Mouse (Mus musculus): ENCODE results near the gene Tgm1.

The Tgm1 gene

DNA sequence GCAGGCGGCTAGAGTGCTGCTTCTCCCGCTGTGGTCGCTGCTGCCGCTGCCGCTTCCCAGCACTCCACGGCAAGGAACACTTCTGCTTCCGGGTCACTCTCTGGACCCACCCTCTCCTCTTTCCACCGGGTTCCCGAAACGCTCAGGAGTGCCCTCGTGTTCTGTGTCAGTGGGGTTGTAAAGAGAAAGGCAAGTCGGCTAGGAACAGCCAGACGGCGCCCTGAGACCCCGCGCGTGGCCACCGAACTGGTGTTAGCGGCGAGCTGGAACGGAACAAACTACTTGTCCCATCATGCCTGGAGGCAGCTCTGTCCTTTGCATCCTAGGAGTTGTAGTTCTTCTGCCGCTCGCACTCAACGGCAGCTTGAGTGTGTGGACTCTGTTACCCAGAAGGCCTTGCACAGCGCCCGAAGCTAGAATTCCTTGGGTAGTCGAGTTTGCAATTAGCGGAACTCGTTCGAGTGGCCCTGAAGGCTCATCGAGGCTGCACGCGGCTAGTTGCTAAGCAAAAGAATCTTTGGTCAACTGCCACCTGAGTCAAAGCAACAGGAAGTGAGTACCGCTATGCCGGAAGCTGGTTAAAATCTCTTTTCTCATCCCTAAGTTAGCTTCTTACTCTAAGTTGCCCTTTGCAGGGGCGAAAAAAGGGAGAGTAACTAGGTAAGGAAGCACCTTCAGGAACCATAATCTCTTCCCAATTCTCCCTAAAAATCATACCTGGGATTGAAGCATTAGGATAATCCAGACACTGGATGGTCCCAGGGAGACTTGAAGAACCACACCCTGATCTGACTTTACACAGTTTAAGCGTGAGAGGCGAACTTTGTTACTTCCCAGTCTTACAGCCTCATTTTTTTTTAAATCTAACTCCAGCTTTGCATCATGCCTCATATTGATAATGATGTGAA lies 41.6 kb downstream of the Tgm1 start, which contains the start of the genes Gmpr2 and Nedd8:
Gene Gmpr2, plus strand, starts transcription at position 109 of the 908 bp plus-strand sequence.
Gene Nedd8, minus strand, starts transcription at position 292 of the 908 bp plus-strand sequence.
- peak; percentile 94 for DNase-seq (ENCODE audit: low spot score)

GRCm38 (mm10) chr14:55671486-55671832 lies 42.3 kb downstream of the Tgm1 start:
- DNase-seq (ENCODE audit: low spot score): peak; percentile 24

- no peak for DNase-seq (ENCODE audit: low spot score)
These were observed 53.1 kb downstream of the Tgm1 start for GRCm38 (mm10) chr14:55660636-55661035.

DNA sequence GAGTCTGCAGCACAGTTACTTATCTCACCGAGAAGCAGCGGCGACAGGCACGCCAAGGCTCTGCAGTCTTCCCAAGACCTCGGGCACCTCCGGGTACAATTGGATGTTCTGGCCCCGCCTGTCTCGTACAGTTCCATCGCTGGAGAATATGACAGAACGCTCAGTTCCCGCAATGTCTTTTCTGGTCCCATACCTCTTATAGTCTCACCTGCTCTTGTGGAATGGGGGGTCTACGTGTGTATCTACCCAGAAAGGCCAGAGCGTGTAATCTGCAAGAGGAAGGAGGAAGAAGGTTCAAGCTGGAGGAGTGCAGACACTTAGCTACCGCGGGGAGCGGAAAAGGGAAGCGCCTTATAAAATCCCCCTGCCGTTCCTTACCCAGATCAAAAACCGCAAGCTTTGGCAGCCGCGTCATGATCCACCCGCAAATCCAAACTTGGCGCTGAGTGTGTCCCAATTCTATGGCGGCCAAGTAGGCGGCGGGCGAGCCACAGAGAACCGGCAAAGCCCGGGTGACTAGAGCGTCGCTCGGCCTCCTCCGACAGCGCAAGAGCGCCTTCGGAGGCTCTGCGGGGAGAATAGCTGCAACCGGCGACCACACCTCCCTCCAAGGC lies 53.7 kb downstream of the Tgm1 start, which contains the start of gene Mdp1:
Gene Mdp1, minus strand, starts transcription at position 549 of the 614 bp plus-strand sequence.
- DNase-seq (ENCODE audit: low spot score): peak; percentile 44

GRCm38 (mm10) chr14:55658011-55658410 lies 55.7 kb downstream of the Tgm1 start:
- no peak for DNase-seq (ENCODE audit: low spot score)

DNA sequence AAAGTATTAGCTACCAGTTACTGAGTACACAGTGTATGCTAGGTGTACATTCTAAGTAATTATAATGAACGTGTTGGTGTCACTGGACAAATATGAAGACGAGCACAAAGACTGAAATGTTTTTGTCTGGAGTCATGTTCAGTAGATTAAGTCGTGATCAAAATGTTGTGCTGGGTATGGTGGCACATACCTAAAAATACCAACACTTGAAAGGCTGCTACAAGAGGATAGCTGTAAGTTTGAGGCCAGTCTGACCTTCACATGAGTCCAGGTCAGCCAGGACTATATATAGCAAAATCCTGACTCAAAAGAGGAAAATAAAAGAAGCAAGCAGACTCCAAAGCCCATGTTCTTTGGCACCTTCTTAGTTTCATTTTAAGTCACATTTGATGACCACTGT lies 56.8 kb downstream of the Tgm1 start:
- DNase-seq (ENCODE audit: low spot score): no peak

DNA sequence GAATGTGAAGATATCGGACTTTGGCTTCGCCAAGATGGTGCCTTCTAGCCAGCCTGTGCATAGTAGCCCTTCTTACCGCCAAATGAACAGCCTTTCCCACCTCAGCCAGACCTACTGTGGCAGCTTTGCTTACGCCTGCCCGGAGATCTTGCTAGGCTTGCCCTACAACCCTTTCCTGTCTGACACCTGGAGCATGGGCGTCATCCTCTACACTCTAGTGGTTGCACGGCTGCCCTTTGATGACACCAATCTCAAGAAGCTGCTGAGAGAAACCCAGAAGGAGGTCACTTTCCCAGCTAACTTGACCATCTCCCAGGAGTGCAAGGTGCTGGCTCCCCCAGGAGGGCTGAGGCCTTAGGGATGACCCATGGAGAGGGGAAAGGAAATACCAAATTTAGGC lies 62.2 kb downstream of the Tgm1 start:
- DNase-seq (ENCODE audit: low spot score): no peak
